Mouse (Mus musculus): ENCODE measurements around the gene Mrps34.

Gene Mrps34

DNA sequence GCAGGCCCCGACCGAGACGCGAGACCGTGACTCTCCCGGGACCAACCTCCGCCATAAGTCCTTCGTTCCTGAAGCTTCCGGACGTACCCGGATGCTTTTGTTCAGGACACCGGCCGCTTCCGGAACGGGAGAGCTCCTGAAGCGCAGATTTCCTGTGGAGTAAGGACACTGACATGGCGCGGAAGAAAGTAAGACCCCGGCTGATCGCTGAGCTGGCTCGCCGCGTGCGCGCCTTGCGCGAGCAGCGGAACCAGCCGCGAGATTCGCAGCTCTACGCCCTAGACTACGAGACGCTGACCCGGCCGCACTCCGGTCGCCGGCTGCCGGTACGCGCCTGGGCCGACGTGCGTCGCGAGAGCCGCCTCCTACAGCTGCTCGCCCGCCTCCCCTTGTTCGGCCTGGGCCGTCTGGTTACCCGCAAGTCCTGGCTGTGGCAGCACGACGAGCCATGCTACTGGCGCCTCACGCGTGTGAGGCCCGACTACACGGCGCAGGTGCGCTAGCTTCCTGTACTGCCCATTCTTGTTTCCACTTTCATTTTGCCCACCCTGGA lies at the start of gene Mrps34, which contains the start of gene Eme2:
TSS of gene Mrps34 (plus strand) at position 122 of the 553 bp plus-strand sequence.
TSS of gene Eme2 (minus strand) at position 93 of the 553 bp plus-strand sequence.
- DNase-seq, result peak; percentile 81

DNA sequence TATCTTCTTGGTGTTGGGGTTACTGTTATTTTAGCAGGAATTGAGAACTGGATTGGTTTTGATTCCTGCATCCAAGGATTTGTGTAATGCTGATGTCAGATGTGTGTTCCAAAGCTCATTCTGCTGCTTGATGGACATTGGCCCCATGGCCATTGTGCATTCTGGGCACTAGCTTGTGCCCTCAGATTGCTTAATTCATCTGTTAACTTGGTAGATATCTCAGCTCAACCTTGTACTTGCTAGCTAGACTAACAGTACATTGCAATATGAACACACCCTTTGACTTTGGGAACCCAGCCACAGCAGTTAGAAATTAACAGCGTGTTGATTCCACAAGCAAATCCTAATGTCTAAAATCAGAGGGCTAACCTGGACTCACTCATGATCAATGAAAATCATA lies 47.5 kb upstream of the Mrps34 start:
- DNase-seq, result no peak

DNA sequence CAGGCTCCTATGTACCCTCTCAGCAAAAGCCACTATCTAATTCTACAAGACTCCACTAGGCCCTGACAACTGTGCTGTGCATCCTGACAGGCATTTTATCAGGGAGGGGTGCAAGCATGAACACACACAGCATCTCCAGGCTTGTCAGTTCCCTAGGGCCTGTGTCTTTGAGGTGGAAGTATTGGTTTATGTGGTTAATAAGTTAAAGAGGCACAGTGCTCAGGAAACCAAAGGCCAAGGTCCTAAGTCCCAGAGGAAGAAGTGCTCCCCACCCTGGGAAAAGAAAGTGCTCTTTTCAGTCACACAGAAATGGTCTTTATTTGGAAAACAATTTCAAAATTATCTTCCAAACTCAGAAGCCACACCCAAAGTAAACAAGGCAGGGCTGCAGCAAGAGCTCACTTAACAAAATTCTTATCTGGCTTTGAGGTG lies 46.3 kb upstream of the Mrps34 start:
- no peak for DNase-seq

DNA sequence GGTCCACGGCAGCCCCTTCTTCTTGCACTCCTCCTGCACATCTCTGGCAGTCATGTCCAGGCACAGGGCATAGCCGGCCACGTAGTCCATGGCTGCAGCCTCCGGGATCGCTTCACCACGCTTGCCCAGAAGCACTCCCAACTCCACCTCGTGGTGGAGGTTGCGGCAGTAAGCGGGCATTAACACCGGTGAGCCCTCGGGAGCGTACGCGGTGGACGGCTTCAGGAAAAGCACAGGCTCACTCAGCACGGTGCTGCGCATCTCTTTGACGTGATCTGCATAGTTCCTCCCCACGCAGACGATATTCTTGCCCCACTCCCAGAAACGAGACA lies 45.2 kb upstream of the Mrps34 start:
- DNase-seq, result no peak

DNA sequence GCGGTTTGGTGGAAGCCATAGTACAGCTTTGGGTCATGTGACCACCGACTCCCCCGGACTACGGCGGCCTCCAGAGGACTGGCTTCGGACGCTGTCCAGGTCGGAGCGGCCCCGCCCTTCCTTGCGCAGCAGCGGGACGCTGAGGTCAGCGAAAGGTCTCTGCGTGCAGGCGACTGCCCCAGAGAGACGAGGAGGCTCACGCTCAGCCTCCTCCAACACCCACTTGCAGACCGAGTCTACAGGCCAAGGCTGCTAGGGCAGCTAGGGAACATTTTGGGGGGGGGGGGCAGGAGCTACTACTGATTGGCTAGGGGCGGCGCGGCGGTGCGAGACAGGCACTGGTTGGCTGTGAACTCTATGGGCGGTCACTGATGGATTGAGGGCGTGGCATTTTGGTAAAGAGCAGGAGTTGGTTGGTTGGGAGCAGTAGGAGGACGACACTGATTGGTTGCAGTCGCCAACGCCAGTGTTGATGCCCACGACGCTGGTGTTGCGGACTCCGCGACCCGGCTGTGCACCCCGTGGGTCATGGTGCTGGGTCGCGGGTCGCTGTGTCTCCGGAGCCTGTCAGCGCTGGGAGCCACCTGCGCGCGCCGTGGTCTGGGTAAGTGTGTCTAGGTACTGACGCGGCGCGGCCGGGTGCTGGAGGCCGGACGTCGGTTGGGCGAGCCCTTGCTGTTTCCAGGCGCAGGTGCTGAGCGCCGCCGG lies 44.7 kb upstream of the Mrps34 start, which contains the start of gene Fahd1:
TSS of gene Fahd1 (minus strand) at position 300 of the 708 bp plus-strand sequence.
- peak; percentile 99 for DNase-seq

DNA sequence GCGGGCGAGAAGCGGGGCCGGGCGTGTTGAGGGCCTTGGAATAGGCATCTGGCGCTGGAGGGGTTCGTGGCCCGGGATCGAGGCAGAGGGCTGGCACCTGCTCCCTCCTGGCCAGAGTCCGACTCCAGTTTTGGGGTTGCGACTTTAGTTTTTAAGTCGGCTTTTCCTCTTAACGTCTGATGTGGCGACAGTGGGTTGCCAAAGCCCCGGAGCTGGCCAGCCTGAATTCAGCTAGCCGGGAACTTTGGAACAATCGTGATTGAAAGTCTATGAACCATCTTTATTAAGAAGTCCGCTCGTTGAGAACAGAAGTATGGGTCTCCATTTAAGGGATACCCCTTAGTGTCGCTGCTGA lies 44.2 kb upstream of the Mrps34 start:
- no peak for DNase-seq

DNA sequence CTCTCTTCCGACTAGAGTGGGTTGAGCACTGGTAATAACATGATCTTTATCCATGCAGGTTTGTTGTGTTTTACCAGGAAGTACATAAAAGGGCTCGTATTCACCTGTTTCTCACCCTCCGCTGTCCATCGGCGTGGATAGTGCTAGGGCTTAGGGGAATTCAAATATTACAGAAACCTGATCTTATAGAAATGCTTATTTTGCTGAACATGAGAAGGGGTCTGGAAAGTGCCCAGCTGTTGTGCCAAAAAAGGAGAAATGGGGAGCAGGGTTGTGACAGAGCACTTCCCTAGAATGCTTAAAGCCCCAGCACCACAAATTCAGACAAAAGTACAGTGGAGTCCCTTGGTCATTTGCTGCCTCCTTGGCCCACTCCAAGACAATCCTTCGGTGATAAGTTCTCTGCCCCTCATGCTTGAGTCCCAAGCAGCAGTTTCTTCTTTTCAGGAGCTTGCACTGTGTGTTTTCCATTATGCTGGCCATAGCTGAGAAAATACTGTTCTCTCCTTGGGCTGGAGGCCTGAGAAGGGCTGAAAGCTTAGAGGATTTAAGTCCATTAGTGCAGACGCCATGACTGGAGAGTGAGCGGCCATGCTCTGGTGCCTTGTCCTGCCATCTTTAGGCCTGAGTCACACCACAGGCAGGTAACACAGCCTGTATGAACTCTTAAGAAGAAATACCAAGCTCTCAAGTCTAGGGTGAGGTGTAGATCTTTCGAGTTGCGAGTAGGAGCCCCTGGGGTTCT lies 43.4 kb upstream of the Mrps34 start:
- no peak for DNase-seq

DNA sequence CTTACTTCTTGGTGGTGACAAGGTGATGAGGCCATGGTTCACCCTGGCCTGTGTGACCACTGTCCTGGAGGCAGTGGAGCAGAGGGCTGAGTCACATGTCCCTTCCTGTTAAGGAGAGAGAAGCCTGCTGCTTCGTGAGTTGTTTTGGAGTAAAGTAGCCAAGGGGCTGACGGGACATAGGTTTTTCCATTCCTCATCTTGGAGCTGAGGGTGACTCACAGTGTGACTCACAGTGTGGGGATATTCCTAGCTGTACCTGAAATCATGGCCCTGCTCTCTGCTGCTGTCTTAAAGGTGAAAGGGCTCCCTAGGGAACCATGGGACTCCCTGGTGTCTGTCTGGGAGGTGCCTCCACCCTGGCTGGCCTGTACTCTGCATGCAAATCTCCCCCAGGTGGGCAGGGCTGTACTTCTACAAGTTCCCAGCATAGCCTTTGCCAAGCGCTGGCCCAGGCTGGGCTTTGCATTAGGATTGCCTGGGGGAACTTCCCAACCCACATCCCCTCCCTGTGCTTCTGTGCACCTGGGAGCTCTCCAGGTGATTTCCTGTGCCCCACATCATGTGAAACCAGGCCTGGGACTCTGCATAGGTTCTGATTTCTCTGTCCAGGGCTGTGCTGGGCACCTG lies 39.0 kb upstream of the Mrps34 start:
- DNase-seq, result no peak

DNA sequence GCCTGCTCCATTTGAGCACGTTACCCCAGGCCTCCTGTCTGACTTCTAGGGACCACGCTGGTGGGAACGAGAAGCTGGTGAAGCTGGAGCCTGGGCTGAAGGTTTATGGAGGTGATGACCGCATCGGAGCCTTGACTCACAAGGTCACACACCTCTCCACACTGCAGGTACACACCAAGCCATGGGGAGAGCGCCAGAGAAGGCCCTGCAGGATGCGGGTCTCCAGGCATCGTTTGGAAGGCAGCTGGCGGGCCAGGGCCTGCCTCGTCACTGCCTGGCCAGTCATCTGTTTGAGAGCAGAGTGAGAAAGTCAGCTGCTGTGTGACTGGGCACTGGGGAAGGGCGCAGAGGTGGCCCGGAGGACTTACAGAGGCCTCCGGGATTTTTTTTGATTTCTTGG lies 38.3 kb upstream of the Mrps34 start:
- DNase-seq, result no peak

DNA sequence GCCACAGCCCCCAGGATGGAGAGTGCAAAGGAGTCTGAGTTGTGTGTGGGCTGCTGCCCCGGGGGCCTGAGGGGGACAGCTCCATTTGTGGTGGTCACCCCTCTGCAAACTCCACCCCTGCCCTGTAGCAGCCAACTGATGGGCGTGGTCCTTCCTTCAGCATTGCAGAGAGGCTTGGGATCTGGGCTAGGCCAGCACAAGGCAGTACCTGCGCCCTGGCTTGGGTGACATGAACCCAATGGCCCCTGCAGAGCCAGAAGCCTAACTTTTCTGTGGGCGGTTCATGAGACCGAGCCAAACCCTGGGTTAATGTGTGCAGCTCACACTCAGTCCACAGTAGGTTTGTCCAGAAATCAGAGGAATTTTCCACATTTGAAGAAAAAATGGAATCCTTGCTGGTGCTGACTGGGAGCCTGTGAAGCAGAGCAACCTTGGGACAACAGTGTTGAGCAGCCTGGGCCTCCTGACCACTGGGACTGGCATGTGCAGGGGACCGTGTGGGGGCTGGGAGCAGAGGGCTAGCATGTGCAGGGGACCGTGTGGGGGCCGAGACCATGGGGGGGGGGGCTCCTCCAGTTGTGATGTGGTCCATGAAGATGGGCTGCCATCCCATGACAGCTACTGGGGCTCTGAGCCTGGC lies 37.0 kb upstream of the Mrps34 start:
- DNase-seq, result no peak

DNA sequence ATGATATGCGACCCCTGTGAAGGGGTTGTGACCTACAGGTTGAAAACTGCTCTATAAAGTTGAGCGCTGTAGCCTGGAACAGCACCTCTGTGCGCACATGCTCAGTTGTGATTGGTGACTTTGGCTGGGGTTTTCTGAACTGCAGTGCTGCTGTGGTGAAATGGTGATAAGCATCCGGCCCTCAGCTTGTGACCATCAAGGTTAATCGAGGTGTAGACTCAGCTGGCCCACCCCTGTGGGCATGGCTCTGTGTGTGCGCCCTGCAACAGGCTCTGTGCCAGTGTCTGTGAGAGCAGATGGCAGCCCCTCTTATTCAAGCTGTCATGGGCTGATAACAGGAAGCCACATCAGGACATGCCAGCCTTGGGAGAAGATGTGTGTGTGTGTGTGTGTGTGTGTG lies 35.9 kb upstream of the Mrps34 start:
- DNase-seq, result no peak

DNA sequence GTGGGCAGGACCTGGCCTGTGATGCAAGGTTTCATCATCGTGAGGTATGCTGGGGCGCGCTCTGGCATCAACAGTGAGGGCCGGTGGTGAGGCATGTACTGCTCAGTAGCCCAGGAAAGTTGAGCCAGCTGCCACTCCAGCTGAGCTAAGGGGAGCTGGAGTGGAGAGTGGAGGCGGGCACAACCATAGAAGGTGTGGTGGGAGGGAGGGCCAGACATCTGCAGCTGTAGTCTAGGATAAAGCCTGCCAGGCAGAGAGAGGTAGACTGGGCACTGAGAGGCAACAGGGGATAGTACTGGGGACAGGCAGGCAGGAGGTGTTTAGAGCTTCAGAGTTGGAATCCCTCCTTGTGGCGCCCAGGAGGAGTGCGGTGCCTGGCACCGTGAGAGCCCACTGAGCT lies 34.8 kb upstream of the Mrps34 start:
- no peak for DNase-seq

DNA sequence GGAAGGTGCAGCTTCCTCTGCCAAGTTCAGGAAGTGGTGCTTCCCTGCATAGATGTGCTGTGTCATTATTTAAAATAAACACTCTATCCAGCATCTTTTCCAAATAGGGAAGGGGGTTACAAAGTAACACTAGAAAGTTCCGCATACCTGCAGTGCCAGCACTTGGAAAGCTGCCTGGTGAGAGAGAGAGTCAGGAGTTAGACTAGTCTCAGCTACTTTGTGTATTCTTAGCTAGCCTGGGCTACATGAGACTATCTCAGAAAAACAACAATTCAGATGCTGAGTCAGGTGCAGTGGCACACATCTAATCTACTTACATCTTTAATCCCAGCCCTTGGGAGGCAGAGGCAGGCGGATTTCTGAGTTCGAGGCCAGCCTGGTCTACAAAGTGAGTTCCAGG lies 33.1 kb upstream of the Mrps34 start:
- DNase-seq, result no peak

DNA sequence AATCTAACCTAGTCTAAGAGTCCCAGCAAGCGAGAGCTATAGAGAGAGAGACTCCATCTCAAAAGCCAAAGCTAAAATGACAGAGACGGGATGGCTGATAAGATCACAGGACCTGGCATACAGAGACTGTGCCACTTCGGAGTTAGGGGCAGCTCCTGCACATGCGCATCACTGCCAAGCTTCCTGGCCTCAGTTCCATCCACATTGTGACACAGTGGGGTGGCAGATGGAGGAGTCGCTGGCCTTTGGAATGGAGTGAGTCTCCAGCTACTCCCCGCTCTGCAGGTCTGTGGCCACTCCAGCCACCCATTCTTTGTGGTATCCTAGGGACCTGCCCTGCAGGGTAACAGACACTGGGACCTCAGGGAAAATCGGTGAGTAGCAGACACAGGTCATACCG lies 29.1 kb upstream of the Mrps34 start, which contains the start of gene Igfals:
TSS of gene Igfals (plus strand) at position 222 of the 400 bp plus-strand sequence.
- peak; percentile 90 for DNase-seq

DNA sequence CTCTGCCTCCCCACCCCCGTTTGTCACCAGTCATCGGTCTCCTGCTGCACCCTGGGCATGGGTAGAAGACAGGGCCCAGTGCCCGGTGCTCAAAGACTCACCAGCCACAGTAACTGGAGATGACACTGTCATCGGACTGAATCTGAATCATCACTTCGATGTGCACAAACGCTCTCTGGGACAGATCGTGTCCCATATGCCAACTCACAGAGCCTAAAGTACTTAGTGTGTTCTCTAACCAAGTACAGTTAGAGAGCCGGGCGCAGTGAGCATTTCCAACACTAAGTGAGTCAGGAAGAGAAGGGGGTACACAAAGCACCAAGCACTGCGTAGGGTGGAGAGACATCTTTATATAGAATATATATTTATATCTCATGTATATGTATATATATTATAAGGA lies 27.0 kb upstream of the Mrps34 start:
- DNase-seq, result no peak

DNA sequence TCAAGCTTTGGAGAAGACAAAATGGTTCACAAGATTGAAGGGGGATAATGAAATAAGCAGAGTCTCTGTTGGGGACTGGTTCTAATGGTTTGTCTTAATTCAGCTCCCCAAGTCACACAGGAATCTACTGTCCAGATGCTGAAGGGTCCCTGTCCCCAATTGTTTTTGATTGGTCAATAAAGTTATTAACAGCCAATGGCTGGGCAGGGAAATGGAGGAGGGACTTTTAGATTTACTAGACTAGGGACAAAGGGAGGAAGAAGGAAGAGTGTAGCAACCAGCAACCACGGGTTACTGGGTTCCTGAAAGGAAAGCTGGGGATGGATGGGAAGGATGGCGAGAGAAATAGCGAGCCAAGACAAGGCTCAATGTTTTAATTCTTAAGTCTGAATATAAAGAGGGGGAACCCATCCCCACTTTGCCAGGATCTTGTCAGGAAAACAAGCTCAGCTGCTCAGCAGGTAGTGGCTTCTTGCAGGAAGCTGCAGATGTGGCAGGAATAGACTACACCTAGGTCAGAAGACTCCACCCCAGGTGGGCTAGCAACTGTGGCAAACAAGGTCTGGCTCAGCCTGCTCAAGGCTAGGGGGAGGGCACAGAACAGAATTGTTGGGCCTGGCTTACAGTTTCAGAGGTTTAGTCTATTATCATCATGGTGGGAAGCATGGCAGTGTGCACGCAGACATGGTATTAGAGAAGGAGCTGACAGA lies 21.1 kb upstream of the Mrps34 start:
- DNase-seq, result no peak

DNA sequence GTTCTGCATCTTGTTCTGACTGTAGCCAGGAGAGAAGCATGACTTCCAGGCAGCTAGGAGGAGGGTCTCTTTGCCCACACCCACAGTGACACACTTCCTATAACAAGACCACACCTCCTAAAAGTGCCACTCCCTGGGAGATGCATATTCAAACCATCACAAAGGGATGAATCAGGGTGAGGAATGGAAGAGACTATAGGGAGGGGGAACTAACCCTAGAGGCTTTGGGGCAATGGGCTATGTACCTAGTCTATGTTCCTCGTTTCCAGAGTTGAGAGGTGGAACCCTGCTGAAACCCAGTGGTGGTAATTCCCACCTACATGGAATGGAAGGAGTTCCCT lies 20.5 kb upstream of the Mrps34 start:
- no peak for DNase-seq

DNA sequence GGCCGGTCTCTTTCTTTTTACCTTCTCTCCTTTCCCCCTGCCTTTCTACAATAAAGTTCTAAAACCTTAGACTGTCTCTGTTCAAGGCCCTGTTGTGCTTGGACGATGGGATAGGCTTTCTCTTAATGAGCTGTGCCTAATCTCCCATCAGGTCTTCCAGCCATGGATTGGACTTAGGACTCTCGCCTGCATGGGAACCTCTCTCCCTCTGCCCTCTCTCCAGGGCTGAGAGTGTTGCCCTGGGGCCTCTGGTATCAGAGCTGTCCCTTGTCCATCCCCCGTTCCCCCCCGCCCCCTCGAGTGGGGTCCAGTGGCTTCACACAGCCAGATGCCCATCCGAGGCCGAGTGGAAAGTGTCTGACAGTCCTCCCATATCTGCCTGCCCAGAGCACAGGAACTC lies 19.9 kb upstream of the Mrps34 start:
- no peak for DNase-seq

DNA sequence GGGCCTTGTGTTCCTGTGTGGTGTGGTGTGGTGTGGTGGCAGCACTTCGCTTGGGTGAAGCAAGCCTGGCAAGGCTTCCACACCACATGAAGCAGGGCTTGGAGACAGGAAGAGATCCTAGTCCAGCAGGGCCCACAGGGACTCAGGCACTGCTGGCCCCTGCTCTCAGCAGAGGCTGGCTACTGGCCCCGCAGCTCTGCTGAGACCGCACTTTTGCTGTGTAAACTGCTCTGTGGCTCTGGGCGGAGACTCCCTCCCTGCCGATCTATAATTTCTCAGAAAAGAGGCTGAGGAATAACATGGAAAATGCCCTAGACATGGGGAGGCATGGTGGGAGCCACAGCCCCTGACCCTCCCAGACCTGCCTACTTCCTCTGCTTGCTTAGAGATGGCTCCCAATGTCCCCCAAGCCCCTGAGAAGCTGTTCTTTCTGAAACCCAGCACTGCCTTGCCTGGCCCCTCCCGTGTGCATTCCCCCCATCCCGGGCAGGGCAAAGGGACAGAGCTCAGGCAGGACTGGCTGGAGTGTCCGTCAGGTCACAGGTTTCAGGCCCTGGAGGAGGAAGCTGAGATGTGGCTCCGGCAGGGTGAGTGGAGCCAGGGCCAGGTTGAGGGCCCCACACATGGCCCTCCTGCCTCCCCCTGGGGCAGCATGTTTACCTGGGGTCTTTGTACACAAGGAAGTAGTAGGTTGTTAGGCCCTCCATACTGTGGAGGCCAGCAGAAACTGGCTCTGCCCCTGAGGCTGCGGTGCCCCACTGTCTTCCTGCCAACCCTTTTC lies 17.4 kb upstream of the Mrps34 start:
- no peak for DNase-seq

DNA sequence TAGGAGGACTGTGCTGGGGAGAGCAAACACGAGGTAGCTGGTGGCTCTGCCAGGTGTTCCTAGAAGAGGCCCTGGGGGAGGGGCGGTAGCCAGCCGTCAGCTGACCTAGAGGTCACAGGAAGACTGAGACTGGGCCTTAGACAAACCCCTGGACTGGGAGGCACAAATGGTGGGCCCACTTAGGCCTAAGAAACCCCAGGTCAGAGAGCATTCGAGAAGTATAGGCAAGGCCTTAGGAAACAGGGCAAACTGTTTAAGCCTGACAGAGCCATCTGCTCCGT lies 16.9 kb upstream of the Mrps34 start:
- no peak for DNase-seq

DNA sequence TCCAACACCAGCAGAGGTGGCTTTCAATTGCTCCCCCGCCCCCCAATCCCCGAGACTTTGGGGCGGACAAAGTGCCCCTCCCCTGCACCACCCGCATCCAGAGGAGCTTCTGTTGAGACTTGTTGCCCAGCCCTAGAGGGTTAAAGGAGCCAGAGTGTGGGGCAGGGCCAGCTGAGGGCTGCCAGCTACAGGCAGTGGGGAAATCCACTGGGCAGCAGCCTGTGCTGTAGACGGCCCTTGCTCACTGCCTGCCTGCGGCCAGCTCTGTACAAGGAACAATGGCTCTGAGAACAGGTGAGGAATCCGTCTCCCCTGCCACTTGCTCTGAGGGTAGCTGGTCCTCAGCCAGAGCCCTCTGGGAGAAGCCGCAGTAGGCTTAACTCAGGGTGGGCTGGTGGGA lies 16.4 kb upstream of the Mrps34 start:
- no peak for DNase-seq
